Mouse (Mus musculus): ENCODE data around the gene Slc9a6. TPM values are rescaled to one million over a fixed set of nuclear protein-coding genes. Genes with fewer than 3 reads are reported as not detected.

The Slc9a6 gene
- polyA plus RNA-seq, 1 experiment from 2014 or later = 12.9 TPM

DNA sequence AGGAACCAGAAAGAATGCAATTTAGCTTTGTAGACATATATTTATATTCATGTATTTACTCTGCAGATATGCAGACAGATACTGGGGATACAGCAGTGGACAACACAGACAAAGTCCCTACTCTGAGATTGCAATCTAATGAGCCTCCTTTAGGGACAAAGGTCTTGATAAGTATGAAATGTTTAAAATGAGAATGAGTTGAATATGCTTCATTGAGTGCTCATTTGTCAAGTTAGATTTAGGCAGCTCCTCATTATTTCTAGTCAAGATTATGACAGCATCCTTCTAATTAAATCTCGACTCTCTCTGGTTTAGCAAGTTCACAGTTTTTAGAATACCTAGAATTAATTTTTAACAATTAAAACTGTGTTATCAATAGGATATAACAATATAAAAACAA lies 103.1 kb downstream of the Slc9a6 start:
- DNase-seq (ENCODE audit: low spot score) = no peak
- no peaks in the 10 kb centered on the region for H3K4me1 ChIP-seq
- 74% methylated on average over 1 of the region's 1 CpGs for WGBS

More for the DNA sequence above, 103.1 kb downstream of the Slc9a6 start:
- no peak overlapping the region for H3K4me3 ChIP-seq
- no peaks in the 10 kb centered on the region for H3K9me3 ChIP-seq (replicated peaks)
- H3K36me3 ChIP-seq = no peaks in the 10 kb centered on the region
- no peaks in the 10 kb centered on the region for H3K27me3 ChIP-seq (ENCODE audit: low read depth, poor library complexity, severe bottlenecking)
- no peak overlapping the region for H3K27ac ChIP-seq (replicated peaks)

Small RNA genes within 50 kb of the gene (microRNA-seq; reads per million reads assigned to microRNA genes)
- not detected for gene Mir5116

Other genes starting within 250 kb of the Slc9a6 start
- gene Smim10l2a, start 235.2 kb upstream of the Slc9a6 start, polyA plus RNA-seq (2016; fragmentation: Nextera tagmentation; extraction: Ambion mirVana) = 3.3 and 4.4 TPM in 2 replicates
- 1.4 and 1.7 TPM in 2 replicates for gene Gm2174, start 161.8 kb upstream of the Slc9a6 start, polyA plus RNA-seq (2016; fragmentation: Nextera tagmentation; extraction: Ambion mirVana)
- gene Ints6l, start 154.9 kb upstream of the Slc9a6 start, polyA plus RNA-seq (2016; fragmentation: Nextera tagmentation; extraction: Ambion mirVana) = 23.6 and 26.3 TPM in 2 replicates
- gene Gm10477, start 85.0 kb upstream of the Slc9a6 start, polyA plus RNA-seq (2016; fragmentation: Nextera tagmentation; extraction: Ambion mirVana) = not detected in 2 replicates
- gene Gm648, start 60.2 kb upstream of the Slc9a6 start, polyA plus RNA-seq (2016; fragmentation: Nextera tagmentation; extraction: Ambion mirVana) = not detected in 2 replicates
- 43.2 and 45.5 TPM in 2 replicates for gene Mmgt1, start 11.7 kb upstream of the Slc9a6 start, polyA plus RNA-seq (2016; fragmentation: Nextera tagmentation; extraction: Ambion mirVana)
- 83.1 and 106 TPM in 2 replicates for gene Fhl1, start 122.0 kb downstream of the Slc9a6 start, polyA plus RNA-seq (2016; fragmentation: Nextera tagmentation; extraction: Ambion mirVana)
- 2.5 and 3.4 TPM in 2 replicates for gene Map7d3, start 212.6 kb downstream of the Slc9a6 start, polyA plus RNA-seq (2016; fragmentation: Nextera tagmentation; extraction: Ambion mirVana)

All from midbrain, embryonic 10.5 days (tissue).